Mouse (Mus musculus) ES-E14 (cell line): ENCODE measurements around the gene Ldlrad2.

Experiments
- CHD2 ChIP-seq: IDR thresholded peaks from 2 replicates; pipeline ENCODE4 v1.6.1; 2014; ENCODE audit warnings: mild to moderate bottlenecking, low read depth, low read length, inconsistent platforms
- MAFK ChIP-seq: IDR thresholded peaks from 2 replicates; pipeline ENCODE4 v1.6.1; 2014; ENCODE audit warnings: mild to moderate bottlenecking, low read depth, low read length, inconsistent platforms; ENCODE audit not compliant: insufficient read depth
- ZC3H11A ChIP-seq: IDR thresholded peaks from 2 replicates; pipeline ENCODE4 v1.6.1; 2012; ENCODE audit warnings: low read depth, mild to moderate bottlenecking, inconsistent platforms, low read length, borderline replicate concordance
- ZNF384 ChIP-seq: IDR thresholded peaks from 2 replicates; pipeline ENCODE4 v1.6.1; 2012; ENCODE audit warnings: low read depth, low read length, inconsistent platforms

GRCm38 (mm10) chr4:137542968-137543367 is 31.4 kb downstream of the Ldlrad2 start:
- TF ChIP-seq ZC3H11A (no peak), MAFK (no peak), ZNF384 (no peak), CHD2 (no peak)
